Mouse (Mus musculus): ENCODE results near the gene Msl3. TPM values are rescaled to one million over a fixed set of nuclear protein-coding genes. Genes with fewer than 3 reads are reported as not detected.
"Not testable (repeated sequence)": the region's sequence is repeated elsewhere in the genome, so short reads cannot be mapped to it uniquely, and the experiment has no call there.

Gene Msl3
- 10 to 100 TPM; 20.8 to 23.9 TPM for total RNA-seq (2021)

DNA sequence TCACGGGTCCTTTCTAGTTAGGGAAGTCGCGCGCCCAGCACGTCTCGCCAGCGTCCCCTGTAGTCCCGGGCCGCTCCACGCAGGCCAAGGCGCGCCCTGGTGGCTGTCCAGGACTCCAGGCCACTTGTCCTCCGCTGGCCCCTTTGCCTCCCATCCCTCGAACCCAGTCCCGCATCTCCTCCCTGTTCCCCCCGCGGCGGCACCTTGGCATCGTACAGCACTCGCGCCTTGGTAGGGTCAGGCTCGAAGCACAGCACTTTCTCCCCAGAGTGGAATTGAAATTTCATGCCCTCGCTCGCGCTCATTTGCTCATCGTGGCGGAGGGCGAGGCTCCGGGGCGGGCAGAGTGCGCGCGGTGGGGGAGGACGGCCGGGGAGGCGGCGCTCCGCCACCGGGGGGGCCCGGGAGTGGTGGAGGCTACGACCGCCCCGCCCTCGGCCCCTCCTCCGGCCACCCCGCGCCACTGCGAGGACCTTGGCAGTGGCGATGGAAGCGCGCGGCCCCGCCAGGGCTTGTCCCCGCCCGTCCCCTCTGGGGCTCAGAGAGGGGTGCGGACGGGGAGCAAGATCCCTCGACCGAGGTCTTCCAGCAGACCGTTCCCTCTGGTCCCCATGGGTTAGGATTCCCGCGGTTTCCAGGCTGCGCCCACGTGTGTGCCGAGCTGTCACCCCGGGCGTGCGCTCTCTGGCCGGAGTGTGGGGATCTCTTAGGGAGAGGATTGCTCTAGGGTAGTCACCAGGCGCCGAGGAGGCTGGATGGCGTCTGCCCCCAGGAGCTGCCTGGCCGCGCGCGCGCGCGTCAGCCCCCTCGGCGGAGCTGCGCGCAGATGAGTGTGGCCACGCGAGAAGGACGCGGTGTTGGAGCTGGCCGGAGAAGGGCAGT lies at the start of gene Msl3:
Msl3 (minus strand) TSS at position 374 of the 882 bp plus-strand sequence.
- DNase-seq, result peak; percentile 86
- intact Hi-C loops (cut with DNase I), result loop anchor here (10.0 kb wide), 1 partner anchor 621 kb away; no protein-coding TSS in a partner anchor

- DNase-seq, result no peak
- intact Hi-C loops (cut with DNase I), result no loop called here
Measured at GRCm38 (mm10) chrX:168717969-168718368, 44.3 kb upstream of the Msl3 start.

DNA sequence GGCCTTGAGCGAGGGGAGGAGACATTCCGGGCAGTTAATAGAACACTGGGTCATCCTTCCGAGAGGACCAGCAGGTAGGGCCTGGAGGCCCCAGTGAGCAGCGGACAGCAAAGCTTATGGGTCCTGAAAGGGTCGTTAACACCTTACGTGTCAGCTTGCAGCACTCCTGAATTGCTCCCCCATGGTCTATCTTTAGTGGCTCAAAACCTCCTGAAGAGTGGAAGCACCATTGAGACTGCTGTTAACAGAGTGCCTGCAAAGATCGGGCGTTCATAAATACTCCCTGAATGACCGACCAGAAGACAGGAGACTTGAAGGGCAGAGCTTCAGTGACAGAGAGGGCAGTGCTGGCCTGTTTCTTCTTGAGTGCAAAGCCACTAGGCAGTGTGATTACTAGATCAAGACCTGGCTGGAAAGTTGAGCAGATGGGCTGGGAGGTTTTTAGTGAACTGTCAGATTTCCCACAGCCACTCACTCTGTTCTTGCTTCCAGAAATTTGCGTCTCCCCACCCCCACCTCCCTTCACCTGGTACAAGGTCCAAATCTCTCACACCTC lies 787 bp upstream of the Msl3 start:
- intact Hi-C loops (cut with DNase I), result loop anchor here (10.0 kb wide), 1 partner anchor 620 kb away; no protein-coding TSS in a partner anchor
- no peak for DNase-seq

DNA sequence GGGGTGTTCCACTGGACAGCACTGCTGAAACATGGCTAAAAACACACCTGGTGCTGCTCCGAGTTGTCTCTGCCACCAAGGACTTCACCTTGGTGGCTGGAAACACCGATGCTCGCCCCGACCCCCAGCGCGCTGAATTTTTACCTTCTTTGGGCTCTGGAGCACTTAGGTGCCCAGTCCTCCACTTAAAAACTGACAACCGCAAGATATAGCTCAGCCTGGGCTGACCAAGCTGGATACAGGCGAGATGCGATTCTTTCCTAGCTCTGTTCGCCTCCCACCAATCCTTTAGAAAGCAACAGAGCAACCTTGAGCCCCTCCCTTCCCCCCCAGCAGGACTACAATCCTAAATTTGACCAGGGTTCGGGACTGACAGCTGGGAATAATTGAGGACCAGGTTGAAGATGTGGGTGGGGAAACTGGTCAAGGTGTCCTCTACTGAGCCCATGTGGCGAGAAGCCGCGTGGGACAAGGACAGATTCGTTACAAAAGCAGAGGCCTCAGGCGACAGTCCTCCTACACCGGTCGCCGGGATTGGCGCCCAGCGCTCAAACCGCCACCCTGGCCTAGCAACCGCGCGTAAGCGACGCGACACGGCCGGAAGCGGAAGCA lies 679 bp downstream of the Msl3 start:
- no peak for DNase-seq

DNA sequence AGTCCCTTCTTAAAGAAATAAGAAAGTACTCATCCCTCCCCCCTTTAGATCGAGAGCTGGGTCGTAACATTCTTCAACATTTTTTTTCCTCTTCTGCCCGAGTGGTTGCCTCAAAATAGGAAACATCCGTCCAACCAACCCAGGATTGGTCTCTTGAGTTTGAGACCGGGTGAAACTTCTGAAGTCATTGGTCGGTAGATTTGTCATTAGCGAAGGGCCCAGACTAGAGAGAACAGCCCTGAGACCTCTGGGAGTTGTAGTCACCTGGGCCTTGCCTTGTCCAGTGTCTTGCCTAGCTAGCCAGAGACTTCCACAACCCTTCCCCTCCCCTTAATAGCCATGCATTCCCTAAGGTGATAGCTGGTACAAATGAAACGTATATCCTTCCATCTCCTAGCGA lies 1.3 kb downstream of the Msl3 start:
- peak; percentile 45 for DNase-seq
- intact Hi-C loops (cut with DNase I), result loop anchor here (10.0 kb wide), 1 partner anchor 622 kb away; no protein-coding TSS in a partner anchor

More for the DNA sequence above, 679 bp downstream of the Msl3 start:
- intact Hi-C loops (cut with DNase I), result loop anchor here (10.0 kb wide), 1 partner anchor 622 kb away; no protein-coding TSS in a partner anchor

- intact Hi-C loops (cut with DNase I), result loop anchor here (5.0 kb wide), 1 partner anchor 268 kb away; no protein-coding TSS in a partner anchor
- peak; percentile 4 for DNase-seq
Measured at GRCm38 (mm10) chrX:168663982-168664689, 9.6 kb downstream of the Msl3 start.

GRCm38 (mm10) chrX:168660236-168660635 lies 13.5 kb downstream of the Msl3 start:
- intact Hi-C loops (cut with DNase I), result loop anchor here (5.0 kb wide), 1 partner anchor 272 kb away; no protein-coding TSS in a partner anchor
- DNase-seq, result no peak

DNA sequence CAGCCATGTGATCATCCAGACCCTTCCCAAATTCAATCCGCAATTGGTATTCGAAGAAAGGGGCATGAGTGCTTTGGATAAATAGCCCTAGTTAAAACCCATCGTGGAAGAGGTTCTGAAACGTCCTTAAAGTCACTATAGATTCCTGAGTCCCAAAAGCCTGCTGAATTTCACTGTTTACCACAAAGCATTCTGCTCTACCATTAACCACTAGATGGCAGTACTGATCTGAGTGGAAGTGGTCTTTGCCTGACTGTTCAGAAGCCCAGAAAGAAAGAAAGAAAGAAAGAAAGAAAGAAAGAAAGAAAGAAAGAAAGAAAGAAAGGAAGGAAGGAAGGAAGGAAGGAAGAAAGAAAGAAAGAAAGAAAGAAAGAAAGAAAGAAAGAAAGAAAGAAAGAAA lies 13.9 kb downstream of the Msl3 start:
- intact Hi-C loops (cut with DNase I), result loop anchor here (5.0 kb wide), 1 partner anchor 272 kb away; no protein-coding TSS in a partner anchor
- DNase-seq, result not testable (repeated sequence)

DNA sequence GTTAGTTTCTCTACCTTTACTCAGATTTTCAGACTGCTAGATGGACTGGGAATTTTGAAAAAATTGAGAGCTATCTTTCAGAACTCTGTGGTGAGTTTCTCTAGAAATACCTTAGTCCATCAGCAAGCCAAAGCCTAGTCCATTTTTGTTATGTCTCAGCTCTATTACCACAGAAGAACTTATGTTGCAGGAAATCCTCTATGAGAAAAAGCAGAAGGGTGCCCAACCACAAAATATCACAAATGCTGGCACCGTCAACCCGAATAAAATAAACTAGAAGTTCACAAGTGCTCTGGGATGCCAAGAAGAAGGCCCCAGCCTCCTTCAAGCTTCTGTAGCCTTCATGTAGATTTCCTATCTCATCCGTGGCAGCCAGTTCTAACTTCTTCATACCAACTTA lies 14.4 kb downstream of the Msl3 start:
- DNase-seq, result no peak
- intact Hi-C loops (cut with DNase I), result no loop called here

GRCm38 (mm10) chrX:168657795-168658194 lies 15.9 kb downstream of the Msl3 start:
- intact Hi-C loops (cut with DNase I), result no loop called here
- no peak for DNase-seq

GRCm38 (mm10) chrX:168649336-168649735 lies 24.4 kb downstream of the Msl3 start:
- no peak for DNase-seq
- intact Hi-C loops (cut with DNase I), result loop anchor here (10.0 kb wide), 1 partner anchor 525 kb away; no protein-coding TSS in a partner anchor

DNA sequence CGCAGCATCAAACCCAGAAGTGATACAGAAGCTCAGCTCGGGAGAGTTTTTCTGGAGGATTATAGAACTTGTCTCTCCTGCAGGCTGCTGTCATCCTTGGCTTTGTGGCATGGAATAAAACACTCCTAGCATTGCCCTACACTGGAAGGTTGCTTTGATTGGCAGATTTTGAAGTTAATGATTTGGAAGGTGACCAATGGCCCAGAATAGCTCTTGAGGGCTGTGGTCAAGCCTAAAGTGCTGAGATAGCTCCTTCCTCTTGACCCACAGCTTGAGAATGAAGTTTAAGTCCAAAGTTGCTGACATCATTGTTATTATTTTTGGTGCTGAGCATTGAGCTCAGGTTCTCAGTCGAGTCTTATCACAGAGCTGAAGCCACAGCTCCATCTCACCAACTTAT lies 26.0 kb downstream of the Msl3 start:
- intact Hi-C loops (cut with DNase I), result loop anchor here (10.0 kb wide), 1 partner anchor 523 kb away; no protein-coding TSS in a partner anchor
- DNase-seq, result no peak

DNA sequence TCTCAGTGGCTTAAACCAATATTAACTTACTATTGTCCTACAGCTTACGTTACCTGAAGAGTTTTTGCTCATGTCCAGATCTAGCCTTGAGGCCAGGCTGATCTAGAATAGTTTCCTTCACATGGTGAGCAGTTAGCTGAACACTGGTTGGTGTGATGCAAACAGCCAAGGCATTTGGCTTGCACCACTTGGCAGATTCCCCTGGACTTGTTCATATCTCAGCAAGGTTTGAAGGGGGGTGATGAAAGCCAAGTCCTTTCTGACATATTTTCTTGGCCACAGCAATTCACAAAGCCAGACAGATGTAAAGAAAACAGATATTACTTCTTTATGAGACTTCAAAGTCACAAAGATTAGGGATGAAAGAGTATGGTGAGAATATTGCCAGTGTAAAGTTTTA lies 30.2 kb downstream of the Msl3 start:
- intact Hi-C loops (cut with DNase I), result loop anchor here (10.0 kb wide), 1 partner anchor 519 kb away; no protein-coding TSS in a partner anchor
- no peak for DNase-seq

DNA sequence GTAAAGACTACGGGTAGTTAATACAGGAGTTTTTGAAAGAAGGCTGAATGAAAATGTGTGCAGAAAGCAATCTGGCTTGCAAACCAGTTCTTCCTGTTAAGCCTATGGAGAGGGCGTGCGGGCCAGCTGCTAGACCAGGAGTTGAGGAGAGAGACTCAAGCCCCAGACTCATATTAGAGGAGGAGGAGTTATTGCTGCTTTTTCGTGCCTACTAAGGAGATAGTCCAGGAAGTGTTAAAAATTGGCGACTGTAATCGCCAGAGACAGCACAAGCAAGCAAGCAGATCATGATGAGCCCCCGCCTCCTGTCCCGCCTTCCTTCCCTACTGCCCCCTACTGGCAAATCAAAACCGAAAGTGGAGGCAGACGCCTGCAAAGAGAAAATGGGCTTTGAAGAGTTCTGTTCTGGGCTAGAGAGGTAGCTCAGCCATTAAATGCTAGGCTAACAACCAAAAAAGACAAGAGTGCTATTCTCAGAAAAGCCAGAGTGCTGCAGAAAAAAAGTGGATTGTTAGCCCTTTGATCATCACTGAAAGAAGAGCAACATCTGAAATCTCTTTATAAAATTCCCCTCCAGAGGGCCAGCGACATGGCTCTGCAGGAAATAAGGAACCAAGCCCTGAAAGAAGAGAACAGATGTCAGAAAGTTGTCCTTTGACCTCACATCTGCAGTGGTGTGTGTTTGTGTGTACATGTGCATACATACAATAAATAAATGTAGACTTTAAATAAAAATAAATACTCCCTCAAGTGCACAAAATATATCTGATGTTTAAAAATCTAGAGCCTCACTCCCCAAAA lies 33.9 kb downstream of the Msl3 start:
- DNase-seq, result peak; percentile 56
- intact Hi-C loops (cut with DNase I), result loop anchor here (10.0 kb wide), 1 partner anchor 515 kb away; no protein-coding TSS in a partner anchor

Other genes starting within 250 kb of the Msl3 start
- 10 to 100 TPM; 23.4 to 24.0 TPM for gene Frmpd4, start 96.7 kb downstream of the Msl3 start, total RNA-seq (2021)
- 1 to 10 TPM; 3.0 to 3.3 TPM for gene Arhgap6, start 121.2 kb upstream of the Msl3 start, total RNA-seq (2021)